Mouse (Mus musculus): ENCODE measurements around the gene Fam189a2. TPM values are rescaled to one million over a fixed set of nuclear protein-coding genes. Genes with fewer than 3 reads are reported as not detected.

Gene Fam189a2
- polyA plus RNA-seq, 1 experiment: 20.8 TPM

GRCm38 (mm10) chr19:24012479-24012878 lies 18.3 kb downstream of the Fam189a2 start:
- no peaks in the 10 kb centered on the region for H3K36me3 ChIP-seq (ENCODE audit: control insufficient read depth, insufficient read depth, low read length)
- peaks cover 2% of the 10 kb centered on the region; the same call in 1 of the 2 replicates for H3K4me1 ChIP-seq (ENCODE audit: control insufficient read depth, insufficient read depth, low read length)
- TF ChIP-seq POLR2A (IDR thresholded peaks at IDR 0.05; ENCODE audit: control insufficient read depth, low read depth, low read length) (no peak), CTCF (IDR thresholded peaks at IDR 0.05; ENCODE audit: control insufficient read depth, insufficient read depth, insufficient replicate concordance, low read depth, low read length) (no peak)
- no peak overlapping the region for H3K4me3 ChIP-seq (ENCODE audit: control insufficient read depth, low read depth, low read length)
- no peaks in the 10 kb centered on the region for H3K27me3 ChIP-seq (ENCODE audit: control insufficient read depth, insufficient read depth, low read length)
- H3K27ac ChIP-seq (ENCODE audit: control insufficient read depth, insufficient read depth, low read depth, low read length): no peak overlapping the region

GRCm38 (mm10) chr19:24007638-24008360 lies 23.0 kb downstream of the Fam189a2 start:
- no peak overlapping the region for H3K27ac ChIP-seq (ENCODE audit: control insufficient read depth, insufficient read depth, low read depth, low read length)
- H3K4me1 ChIP-seq (ENCODE audit: control insufficient read depth, insufficient read depth, low read length): peaks cover 3% of the 10 kb centered on the region
- TF ChIP-seq POLR2A (IDR thresholded peaks at IDR 0.05; ENCODE audit: control insufficient read depth, low read depth, low read length): 0 out of 2 replicates have a peak, but pooled peaks have one; percentile 2
- no peak for TF ChIP-seq CTCF (IDR thresholded peaks at IDR 0.05; ENCODE audit: control insufficient read depth, insufficient read depth, insufficient replicate concordance, low read depth, low read length)
- H3K36me3 ChIP-seq (ENCODE audit: control insufficient read depth, insufficient read depth, low read length): no peaks in the 10 kb centered on the region
- H3K27me3 ChIP-seq (ENCODE audit: control insufficient read depth, insufficient read depth, low read length): no peaks in the 10 kb centered on the region
- peak overlapping the region; percentile 2 for H3K4me3 ChIP-seq (ENCODE audit: control insufficient read depth, low read depth, low read length)

- Histone ChIP-seq H3K4me3 (ENCODE audit: control insufficient read depth, low read depth, low read length) (peak overlapping the region; percentile 67), H3K27ac (ENCODE audit: control insufficient read depth, insufficient read depth, low read depth, low read length) (no peak overlapping the region), H3K27me3 (ENCODE audit: control insufficient read depth, insufficient read depth, low read length) (no peaks in the 10 kb centered on the region), H3K4me1 (ENCODE audit: control insufficient read depth, insufficient read depth, low read length) (peaks cover 3% of the 10 kb centered on the region), H3K36me3 (ENCODE audit: control insufficient read depth, insufficient read depth, low read length) (no peaks in the 10 kb centered on the region)
- no peak for TF ChIP-seq CTCF (IDR thresholded peaks at IDR 0.05; ENCODE audit: control insufficient read depth, insufficient read depth, insufficient replicate concordance, low read depth, low read length)
- peak; percentile 39; the same call in 1 of the 2 replicates for TF ChIP-seq POLR2A (IDR thresholded peaks at IDR 0.05; ENCODE audit: control insufficient read depth, low read depth, low read length)
Observed at GRCm38 (mm10) chr19:24007002-24007637, 23.7 kb downstream of the Fam189a2 start.

GRCm38 (mm10) chr19:23995766-23996399 lies 34.9 kb downstream of the Fam189a2 start:
- TF ChIP-seq CTCF (IDR thresholded peaks at IDR 0.05; ENCODE audit: control insufficient read depth, insufficient read depth, insufficient replicate concordance, low read depth, low read length): no peak
- TF ChIP-seq POLR2A (IDR thresholded peaks at IDR 0.05; ENCODE audit: control insufficient read depth, low read depth, low read length): no peak
- H3K4me1 ChIP-seq (ENCODE audit: control insufficient read depth, insufficient read depth, low read length): no peaks in the 10 kb centered on the region
- no peak overlapping the region for H3K27ac ChIP-seq (ENCODE audit: control insufficient read depth, insufficient read depth, low read depth, low read length)
- H3K27me3 ChIP-seq (ENCODE audit: control insufficient read depth, insufficient read depth, low read length): no peaks in the 10 kb centered on the region
- H3K36me3 ChIP-seq (ENCODE audit: control insufficient read depth, insufficient read depth, low read length): no peaks in the 10 kb centered on the region
- no peak overlapping the region for H3K4me3 ChIP-seq (ENCODE audit: control insufficient read depth, low read depth, low read length)

- Histone ChIP-seq H3K27ac (ENCODE audit: control insufficient read depth, insufficient read depth, low read depth, low read length) (no peak overlapping the region), H3K36me3 (ENCODE audit: control insufficient read depth, insufficient read depth, low read length) (no peaks in the 10 kb centered on the region), H3K27me3 (ENCODE audit: control insufficient read depth, insufficient read depth, low read length) (no peaks in the 10 kb centered on the region), H3K4me1 (ENCODE audit: control insufficient read depth, insufficient read depth, low read length) (no peaks in the 10 kb centered on the region), H3K4me3 (ENCODE audit: control insufficient read depth, low read depth, low read length) (no peak overlapping the region)
- TF ChIP-seq CTCF (IDR thresholded peaks at IDR 0.05; ENCODE audit: control insufficient read depth, insufficient read depth, insufficient replicate concordance, low read depth, low read length) (no peak), POLR2A (IDR thresholded peaks at IDR 0.05; ENCODE audit: control insufficient read depth, low read depth, low read length) (no peak)
Observed at GRCm38 (mm10) chr19:23988166-23988565, 42.7 kb downstream of the Fam189a2 start.

- H3K27me3 ChIP-seq (ENCODE audit: control insufficient read depth, insufficient read depth, low read length): no peaks in the 10 kb centered on the region
- H3K36me3 ChIP-seq (ENCODE audit: control insufficient read depth, insufficient read depth, low read length): no peaks in the 10 kb centered on the region
- H3K4me1 ChIP-seq (ENCODE audit: control insufficient read depth, insufficient read depth, low read length): no peaks in the 10 kb centered on the region
- TF ChIP-seq CTCF (IDR thresholded peaks at IDR 0.05; ENCODE audit: control insufficient read depth, insufficient read depth, insufficient replicate concordance, low read depth, low read length): no peak
- TF ChIP-seq POLR2A (IDR thresholded peaks at IDR 0.05; ENCODE audit: control insufficient read depth, low read depth, low read length): no peak
- H3K4me3 ChIP-seq (ENCODE audit: control insufficient read depth, low read depth, low read length): no peak overlapping the region
- H3K27ac ChIP-seq (ENCODE audit: control insufficient read depth, insufficient read depth, low read depth, low read length): no peak overlapping the region
Observed at GRCm38 (mm10) chr19:23987291-23987690, 43.5 kb downstream of the Fam189a2 start.

- H3K27ac ChIP-seq (ENCODE audit: control insufficient read depth, insufficient read depth, low read depth, low read length): no peak overlapping the region
- TF ChIP-seq CTCF (IDR thresholded peaks at IDR 0.05; ENCODE audit: control insufficient read depth, insufficient read depth, insufficient replicate concordance, low read depth, low read length) (no peak), POLR2A (IDR thresholded peaks at IDR 0.05; ENCODE audit: control insufficient read depth, low read depth, low read length) (no peak)
- no peaks in the 10 kb centered on the region for H3K36me3 ChIP-seq (ENCODE audit: control insufficient read depth, insufficient read depth, low read length)
- H3K27me3 ChIP-seq (ENCODE audit: control insufficient read depth, insufficient read depth, low read length): no peaks in the 10 kb centered on the region
- no peaks in the 10 kb centered on the region for H3K4me1 ChIP-seq (ENCODE audit: control insufficient read depth, insufficient read depth, low read length)
- H3K4me3 ChIP-seq (ENCODE audit: control insufficient read depth, low read depth, low read length): no peak overlapping the region
Observed at GRCm38 (mm10) chr19:23984186-23984585, 46.6 kb downstream of the Fam189a2 start.
